Comparison of ENCODE assay signal across 10 mouse cellular contexts in the genomic region with DNA sequence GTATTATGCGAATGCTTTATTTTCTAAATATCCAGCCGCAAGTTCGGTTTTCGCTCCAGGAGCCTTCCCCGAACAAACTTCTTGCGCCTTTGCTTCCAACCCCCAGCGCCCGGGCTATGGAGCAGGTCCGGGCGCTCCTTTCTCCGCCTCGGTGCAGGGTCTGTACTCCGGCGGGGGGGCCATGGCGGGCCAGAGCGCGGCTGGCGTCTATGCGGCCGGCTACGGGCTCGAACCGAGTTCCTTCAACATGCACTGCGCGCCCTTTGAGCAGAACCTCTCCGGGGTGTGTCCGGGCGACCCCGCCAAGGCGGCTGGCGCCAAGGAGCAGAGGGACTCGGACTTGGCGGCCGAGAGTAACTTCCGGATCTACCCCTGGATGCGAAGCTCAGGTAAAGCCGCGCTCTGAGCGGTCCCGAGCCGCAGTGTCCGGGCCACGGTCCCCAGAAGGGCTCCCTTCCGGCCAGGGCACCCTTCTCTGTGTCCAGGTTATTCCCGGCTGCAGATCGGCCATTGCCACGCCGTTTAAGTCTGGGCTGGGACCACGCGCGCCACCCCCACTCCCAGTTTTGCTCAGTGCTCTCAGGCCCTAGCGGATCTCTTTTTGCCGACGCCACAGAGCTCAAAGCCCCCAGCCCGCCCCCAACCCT. TPM values are rescaled to one million over a fixed set of nuclear protein-coding genes. Genes with fewer than 3 reads are reported as not detected.
DNase-seq lines count a peak whose midpoint lies in the region; ATAC-seq and TF ChIP-seq lines count a peak whose summit lies in the region.
"Had no signal": no experiment of that assay in that cellular context is flagged by ENCODE, and none has a peak within 500 bp of the region (broad histone marks: within the 10 kb centered on the region; RNA-seq: fewer than 3 reads in every experiment).

No protein-coding gene starts in this region.

- TF ChIP-seq EP300 in liver, embryonic 14.5 days (IDR thresholded peaks at IDR 0.05; ENCODE audit: low read depth) = no peak

- no peak overlapping the region for H3K27ac ChIP-seq in heart, embryonic 14.5 days (replicated peaks in 1 of 2; ENCODE audit: control insufficient read depth in 1 of 2, insufficient read depth in 1 of 2, low read depth in 2 of 2, low read length in 2 of 2)
- no peak overlapping the region for H3K27ac ChIP-seq in liver, embryonic 14.5 days

- TF ChIP-seq CTCF in liver, embryonic 14.5 days (IDR thresholded peaks at IDR 0.05; ENCODE audit: low read depth) = no peak

- ATAC-seq in heart, embryonic 14.5 days (ENCODE audit: insufficient number of reproducible peaks, insufficient read depth, low FRiP score, low read depth) = no peak
- ATAC-seq in inflammation-experienced regulatory T-cells, adult 6 months = peak; percentile 24
- ATAC-seq in liver, embryonic 14.5 days (ENCODE audit: insufficient read depth) = no peak

- WGBS in heart, embryonic 14.5 days = under 1% methylated on average over 55 of the region's 55 CpGs
- under 1% methylated on average over 45 of the region's 55 CpGs for WGBS in liver, embryonic 14.5 days (ENCODE audit: insufficient replicate concordance)

- DNase-seq in heart, adult 11 months = no peak
- peak; percentile 74 for DNase-seq in adrenal gland, postnatal 14 days
- DNase-seq in liver, embryonic 14.5 days (ENCODE audit: low read depth in 3 of 3, low spot score in 3 of 3) = no peak
- no peak for DNase-seq in yolk sac, embryonic 10.5 days (ENCODE audit: low spot score)
- DNase-seq in urinary bladder, postnatal 36 days (ENCODE audit: low spot score in 2 of 2) = no peak
- no peak for DNase-seq in urinary bladder, adult 18-20 months (ENCODE audit: low spot score in 2 of 2)

- peaks cover 0 to 15% of the 10 kb centered on the region in 2 experiments; a peak in 3 of 4 replicates for H3K4me1 ChIP-seq in heart, embryonic 14.5 days (ENCODE audit: control insufficient read depth in 2 of 2, insufficient read depth in 2 of 2, low read length in 2 of 2)
- H3K4me1 ChIP-seq in liver, embryonic 14.5 days (replicated peaks; ENCODE audit: control insufficient read depth in 2 of 2, insufficient read depth in 2 of 2, low read length in 1 of 2) = no peaks in the 10 kb centered on the region

- H3K4me3 ChIP-seq in heart, embryonic 14.5 days (ENCODE audit: control insufficient read depth in 1 of 2, insufficient read depth in 1 of 2, low read depth in 1 of 2, low read length in 2 of 2) = peak overlapping the region; percentile 0 to 24; a peak in 2 of 4 replicates
- H3K4me3 ChIP-seq in liver, embryonic 14.5 days (ENCODE audit: insufficient read depth in 1 of 2, low read depth in 2 of 2, low read length in 2 of 2) = peak overlapping the region in 1 of 2 experiments; percentile 25; a peak in 2 of 4 replicates
- H3K4me3 ChIP-seq: erythroblast, embryonic 14.5 days had no signal

- no peaks in the 10 kb centered on the region for H3K36me3 ChIP-seq in heart, embryonic 14.5 days (ENCODE audit: control insufficient read depth, insufficient read depth, low read length)
- no peaks in the 10 kb centered on the region for H3K36me3 ChIP-seq in liver, embryonic 14.5 days (replicated peaks; ENCODE audit: control insufficient read depth, insufficient read depth, low read depth)
- H3K36me3 ChIP-seq: G1E had no signal

- H3K4me2 ChIP-seq in heart, embryonic 14.5 days (ENCODE audit: low read length) = peak overlapping the region; percentile 41
- H3K4me2 ChIP-seq in liver, embryonic 14.5 days (ENCODE audit: low read depth) = peak overlapping the region; percentile 32; the same call in 1 of the 2 replicates

- H3K9me3 ChIP-seq in heart, embryonic 14.5 days (ENCODE audit: control insufficient read depth, low read length) = no peaks in the 10 kb centered on the region
- H3K9me3 ChIP-seq in liver, embryonic 14.5 days (ENCODE audit: control insufficient read depth, low read length) = no peaks in the 10 kb centered on the region
- H3K9me3 ChIP-seq: G1E had no signal

- H3K27me3 ChIP-seq in heart, embryonic 14.5 days (ENCODE audit: control insufficient read depth, insufficient read depth, low read length) = peaks cover 99% of the 10 kb centered on the region
- H3K27me3 ChIP-seq in liver, embryonic 14.5 days (ENCODE audit: control insufficient read depth, insufficient read depth, low read length) = peaks cover 99% of the 10 kb centered on the region

- no peak overlapping the region for H3K9ac ChIP-seq in heart, embryonic 14.5 days (ENCODE audit: low read length)
- H3K9ac ChIP-seq in liver, embryonic 14.5 days (replicated peaks) = no peak overlapping the region

RNA-seq across cellular contexts. Expression of gene Hoxb7, which starts 0.4 kb away (rescaled TPM):
- polyA plus RNA-seq in heart, embryonic 14.5 days (2014; fragmentation: Nextera tagmentation; extraction: Ambion mirVana) = 0.36 TPM in 1 of 2 replicates, not detected in the other
- 34.3 and 37.8 TPM in 2 replicates for total RNA-seq in adrenal gland, postnatal 14 days (2021)
- not detected for polyA plus RNA-seq in inflammation-experienced regulatory T-cells, adult 6 months (2017; shearing (Covaris generic))
- 0.02 and 0.06 TPM in 2 replicates for polyA plus RNA-seq in liver, embryonic 14.5 days (2012; rRNA removed)
- 0.10 and 0.19 TPM in 2 replicates for polyA plus RNA-seq in liver, embryonic 14.5 days (2014; fragmentation: Nextera tagmentation; extraction: Ambion mirVana)
- total RNA-seq: G1E had no signal
- polyA plus RNA-seq: erythroblast, embryonic 14.5 days; G1E had no signal

RNA-seq across cellular contexts. Expression of gene Hoxb8, which starts 5.2 kb away (rescaled TPM):
- not detected in 2 replicates for polyA plus RNA-seq in heart, embryonic 14.5 days (2014; fragmentation: Nextera tagmentation; extraction: Ambion mirVana)
- 56.7 and 59.4 TPM in 2 replicates for total RNA-seq in adrenal gland, postnatal 14 days (2021)
- polyA plus RNA-seq in inflammation-experienced regulatory T-cells, adult 6 months (2017; shearing (Covaris generic)) = not detected
- polyA plus RNA-seq in liver, embryonic 14.5 days (2012; rRNA removed) = 0.03 and 0.05 TPM in 2 replicates
- not detected in 2 replicates for polyA plus RNA-seq in liver, embryonic 14.5 days (2014; fragmentation: Nextera tagmentation; extraction: Ambion mirVana)
- polyA plus RNA-seq: erythroblast, embryonic 14.5 days had no signal

RNA-seq across cellular contexts. Expression of gene Hoxb6, which starts 5.4 kb away (rescaled TPM):
- not detected in 2 replicates for polyA plus RNA-seq in heart, embryonic 14.5 days (2014; fragmentation: Nextera tagmentation; extraction: Ambion mirVana)
- 35.7 and 39.8 TPM in 2 replicates for total RNA-seq in adrenal gland, postnatal 14 days (2021)
- not detected for polyA plus RNA-seq in inflammation-experienced regulatory T-cells, adult 6 months (2017; shearing (Covaris generic))
- 0.02 and 0.13 TPM in 2 replicates for polyA plus RNA-seq in liver, embryonic 14.5 days (2012; rRNA removed)
- polyA plus RNA-seq in liver, embryonic 14.5 days (2014; fragmentation: Nextera tagmentation; extraction: Ambion mirVana) = not detected in 2 replicates
- total RNA-seq: G1E had no signal
- polyA plus RNA-seq: erythroblast, embryonic 14.5 days had no signal

RNA-seq across cellular contexts. Expression of gene Hoxb9, which starts 15.6 kb away (rescaled TPM):
- not detected in 2 replicates for polyA plus RNA-seq in heart, embryonic 14.5 days (2014; fragmentation: Nextera tagmentation; extraction: Ambion mirVana)
- 99.3 and 156 TPM in 2 replicates for total RNA-seq in adrenal gland, postnatal 14 days (2021)
- polyA plus RNA-seq in inflammation-experienced regulatory T-cells, adult 6 months (2017; shearing (Covaris generic)) = not detected
- 0.01 and 0.03 TPM in 2 replicates for polyA plus RNA-seq in liver, embryonic 14.5 days (2012; rRNA removed)
- not detected in 2 replicates for polyA plus RNA-seq in liver, embryonic 14.5 days (2014; fragmentation: Nextera tagmentation; extraction: Ambion mirVana)
- total RNA-seq: G1E had no signal
- polyA plus RNA-seq: erythroblast, embryonic 14.5 days; G1E had no signal

RNA-seq across cellular contexts. Expression of gene Hoxb5, which starts 16.3 kb away (rescaled TPM):
- polyA plus RNA-seq in heart, embryonic 14.5 days (2014; fragmentation: Nextera tagmentation; extraction: Ambion mirVana) = 0.27 TPM in 1 of 2 replicates, not detected in the other
- 17.1 and 18.7 TPM in 2 replicates for total RNA-seq in adrenal gland, postnatal 14 days (2021)
- polyA plus RNA-seq in inflammation-experienced regulatory T-cells, adult 6 months (2017; shearing (Covaris generic)) = not detected
- polyA plus RNA-seq in liver, embryonic 14.5 days (2012; rRNA removed) = 0.23 and 0.32 TPM in 2 replicates
- 0.06 and 0.24 TPM in 2 replicates for polyA plus RNA-seq in liver, embryonic 14.5 days (2014; fragmentation: Nextera tagmentation; extraction: Ambion mirVana)
- polyA plus RNA-seq: erythroblast, embryonic 14.5 days had no signal
